Mouse (Mus musculus) cerebellum, adult 11 months (tissue): ENCODE measurements at regions not wholly inside any gene's neighbourhood (a gene's known extent, or its start where the extent isn't known, plus 50 kb on each side); places are given as distances from the start of the nearest gene placed in this dataset.

Experiments used
- DNase-seq: peaks from one replicate; pipeline ENCODE4 v3.0.0; 2022

DNA sequence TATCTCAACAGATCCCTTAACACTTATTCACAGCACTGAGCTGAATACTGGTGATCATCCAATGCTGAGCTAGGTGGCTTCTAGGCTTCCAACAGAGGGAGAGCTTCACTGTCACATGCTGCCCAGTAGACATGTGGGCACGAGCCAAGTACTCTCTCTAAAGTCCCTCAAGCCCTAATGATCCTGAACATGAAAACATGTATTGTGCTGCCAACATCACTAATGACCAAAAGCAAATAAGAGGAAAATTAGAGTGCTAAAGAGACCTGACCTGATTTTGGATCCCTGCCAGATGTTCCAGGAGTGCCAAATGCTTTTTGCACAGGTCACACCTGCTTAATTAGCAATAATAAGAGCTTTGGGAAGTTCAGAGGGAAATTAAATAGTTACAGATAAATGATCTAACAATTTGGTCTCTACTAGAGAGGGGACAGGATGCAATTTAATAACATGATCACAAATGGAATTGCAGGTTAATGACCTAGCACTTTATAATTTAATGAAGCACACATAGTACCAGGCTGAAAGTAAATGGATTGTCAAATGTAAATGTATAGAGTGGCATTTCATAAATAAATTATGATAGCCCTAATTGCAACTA, 215.6 kb upstream of the Ins1 start:
- DNase-seq = no peak

DNA sequence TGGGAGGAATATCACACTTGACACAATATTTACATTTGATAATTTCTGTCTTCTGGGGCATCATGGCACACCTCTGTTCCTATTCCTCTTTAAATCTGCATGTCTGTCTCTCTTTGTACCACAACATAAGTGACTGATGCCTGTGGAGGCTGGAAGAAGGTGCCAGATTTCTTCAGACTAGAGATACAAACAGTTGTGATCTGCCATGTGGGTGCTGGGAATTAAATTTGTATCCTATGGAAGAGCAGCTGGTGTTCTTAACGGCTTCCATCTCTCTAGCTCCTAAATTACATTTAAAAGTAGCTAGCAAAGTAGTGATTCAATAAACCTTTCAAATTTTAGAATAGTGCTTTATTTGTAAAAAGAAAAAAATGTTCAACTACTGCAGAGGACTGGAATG, 195.3 kb upstream of the Ins1 start:
- no peak for DNase-seq

DNA sequence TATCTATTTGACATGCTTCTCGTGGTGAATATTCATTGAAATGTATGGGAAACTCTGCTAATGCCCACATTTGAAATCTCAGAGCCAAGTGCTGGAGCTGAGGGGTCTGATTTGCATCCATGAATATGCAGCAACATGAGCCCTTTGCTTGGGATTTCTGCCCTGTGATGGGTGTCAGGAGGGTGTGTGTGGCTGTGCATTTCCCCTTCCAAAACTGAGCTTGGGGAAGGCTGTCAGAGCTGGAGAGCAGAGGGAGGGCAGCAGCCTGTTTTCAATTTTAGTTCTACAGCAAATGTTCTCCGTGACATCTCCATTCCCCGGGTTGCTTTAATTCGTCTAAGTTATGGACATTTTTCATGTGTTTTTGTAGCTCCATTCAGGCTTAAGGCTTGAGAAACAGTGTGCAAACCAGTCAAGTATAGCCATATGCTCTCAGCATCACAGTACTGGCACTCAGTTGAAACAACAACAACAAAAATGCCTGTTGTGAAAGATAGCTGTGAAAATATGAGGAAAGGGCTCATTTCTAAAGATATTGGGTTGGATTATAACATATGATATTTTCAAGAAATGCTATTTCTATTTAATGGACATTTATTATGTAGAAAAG, 194.1 kb upstream of the Ins1 start:
- no peak for DNase-seq

DNA sequence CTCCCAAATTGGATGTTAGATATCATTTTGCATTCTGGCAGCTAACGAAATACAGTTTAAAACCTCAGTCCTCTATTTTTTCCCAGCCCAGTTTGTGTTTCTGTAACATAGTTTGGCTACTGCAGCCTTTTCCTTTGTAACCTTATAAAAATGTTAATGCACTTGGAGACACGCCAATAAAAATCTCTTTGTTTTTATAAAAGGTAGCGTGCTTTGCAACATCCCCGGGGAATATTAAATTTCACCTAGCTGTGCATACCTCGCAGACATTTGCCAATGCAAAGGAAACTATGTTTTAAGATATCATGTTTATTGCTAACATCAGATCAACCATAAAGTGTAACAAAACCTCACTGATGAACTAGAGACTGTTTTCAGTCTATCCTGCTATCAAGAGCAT, 192.9 kb upstream of the Ins1 start:
- DNase-seq = no peak

DNA sequence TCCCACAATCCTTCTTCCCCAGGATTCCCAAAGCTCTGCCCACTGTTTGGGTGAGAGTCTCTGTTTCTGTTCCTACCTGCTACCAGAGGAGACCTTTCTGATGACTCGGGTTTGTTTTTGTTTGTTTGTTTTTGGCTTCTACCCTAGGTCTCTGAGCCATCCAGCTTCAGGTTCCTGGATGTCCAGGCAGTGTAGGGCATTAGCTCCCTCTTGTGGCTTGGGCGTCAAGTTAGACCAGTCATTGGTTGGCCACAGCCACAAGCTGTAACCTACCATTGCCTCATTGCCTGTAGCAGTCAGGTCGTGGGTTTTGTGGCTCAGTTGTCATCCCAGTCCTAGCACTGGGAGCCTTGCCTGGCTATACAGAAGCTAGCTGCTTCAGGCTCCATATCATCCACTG, 185.1 kb upstream of the Ins1 start:
- no peak for DNase-seq

DNA sequence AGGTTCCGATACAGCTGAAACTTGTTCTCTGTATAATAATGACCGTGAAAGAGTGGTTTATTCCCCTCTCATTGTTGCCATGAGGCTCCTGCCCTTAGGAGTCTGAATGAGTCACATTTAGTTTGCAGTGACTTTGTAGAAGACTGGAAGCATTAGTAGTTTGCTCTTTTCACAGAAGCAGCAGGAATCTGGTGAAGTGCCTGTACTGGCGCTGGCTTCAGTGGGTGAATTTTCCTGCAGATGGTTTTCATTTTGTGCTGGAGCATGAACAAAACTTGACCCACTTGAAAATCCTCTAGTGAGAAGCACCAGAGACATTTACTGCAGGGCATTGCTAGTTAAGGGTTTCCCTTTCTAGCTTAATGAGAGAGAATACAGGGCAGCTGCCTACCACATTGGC, 151.7 kb upstream of the Ins1 start:
- DNase-seq = peak; percentile 2
